Mouse (Mus musculus): ENCODE results near the gene Sox12. TPM values are rescaled to one million over a fixed set of nuclear protein-coding genes. Genes with fewer than 3 reads are reported as not detected.
"Not testable (repeated sequence)": the region's sequence is repeated elsewhere in the genome, so short reads cannot be mapped to it uniquely, and the experiment has no call there.

Sox12 gene
- polyA plus RNA-seq, 1 experiment from 2014 or later = 1.2 TPM

- Histone ChIP-seq H3K4me1 (replicated peaks) (peaks cover 15% of the 10 kb centered on the region), H3K9ac (no peak overlapping the region), H3K27ac (replicated peaks) (no peak overlapping the region), H3K9me3 (replicated peaks) (no peaks in the 10 kb centered on the region), H3K36me3 (replicated peaks) (no peaks in the 10 kb centered on the region), H3K4me3 (replicated peaks) (no peak overlapping the region), H3K27me3 (peaks cover 83% of the 10 kb centered on the region), H3K4me2 (no peak overlapping the region)
- no peak for ATAC-seq (ENCODE audit: insufficient read depth)
- WGBS (ENCODE audit: insufficient replicate concordance) = 51% methylated on average over 9 of the region's 9 CpGs
Measured at GRCm38 (mm10) chr2:152373547-152373946, 24.3 kb downstream of the Sox12 start.

GRCm38 (mm10) chr2:152372661-152373060 is 25.2 kb downstream of the Sox12 start:
- Histone ChIP-seq H3K4me3 (replicated peaks) (no peak overlapping the region), H3K27ac (replicated peaks) (no peak overlapping the region), H3K9ac (no peak overlapping the region), H3K4me1 (replicated peaks) (peaks cover 15% of the 10 kb centered on the region), H3K27me3 (peaks cover 81% of the 10 kb centered on the region), H3K9me3 (replicated peaks) (no peaks in the 10 kb centered on the region), H3K36me3 (replicated peaks) (no peaks in the 10 kb centered on the region), H3K4me2 (no peak overlapping the region)
- ATAC-seq (ENCODE audit: insufficient read depth) = no peak
- 42% methylated on average over 4 of the region's 4 CpGs for WGBS (ENCODE audit: insufficient replicate concordance)

- H3K9me3 ChIP-seq (replicated peaks) = no peaks in the 10 kb centered on the region
Measured at GRCm38 (mm10) chr2:152372104-152372503, 25.8 kb downstream of the Sox12 start.

GRCm38 (mm10) chr2:152368532-152369140 is 29.2 kb downstream of the Sox12 start:
- H3K4me2 ChIP-seq = no peak overlapping the region
- H3K27me3 ChIP-seq = peaks cover 42% of the 10 kb centered on the region; the same call in 1 of the 2 replicates
- H3K27ac ChIP-seq (replicated peaks) = no peak overlapping the region
- no peaks in the 10 kb centered on the region for H3K36me3 ChIP-seq (replicated peaks)
- no peaks in the 10 kb centered on the region for H3K9me3 ChIP-seq (replicated peaks)
- ATAC-seq (ENCODE audit: insufficient read depth) = no peak
- 24% methylated on average over 14 of the region's 14 CpGs for WGBS (ENCODE audit: insufficient replicate concordance)
- peaks cover 11% of the 10 kb centered on the region for H3K4me1 ChIP-seq (replicated peaks)
- H3K9ac ChIP-seq = no peak overlapping the region
- H3K4me3 ChIP-seq (replicated peaks) = no peak overlapping the region

More at GRCm38 (mm10) chr2:152372104-152372503, 25.8 kb downstream of the Sox12 start:
- Histone ChIP-seq H3K9ac (no peak overlapping the region), H3K4me2 (no peak overlapping the region), H3K36me3 (replicated peaks) (no peaks in the 10 kb centered on the region), H3K4me3 (replicated peaks) (no peak overlapping the region), H3K27ac (replicated peaks) (no peak overlapping the region), H3K27me3 (peaks cover 76% of the 10 kb centered on the region), H3K4me1 (replicated peaks) (peaks cover 15% of the 10 kb centered on the region)
- WGBS (ENCODE audit: insufficient replicate concordance) = 54% methylated on average over 7 of the region's 7 CpGs
- ATAC-seq (ENCODE audit: insufficient read depth) = no peak

GRCm38 (mm10) chr2:152367917-152368316 is 29.9 kb downstream of the Sox12 start:
- H3K9ac ChIP-seq = no peak overlapping the region
- no peak overlapping the region for H3K4me2 ChIP-seq
- H3K9me3 ChIP-seq (replicated peaks) = no peaks in the 10 kb centered on the region
- WGBS (ENCODE audit: insufficient replicate concordance) = 63% methylated on average over 5 of the region's 5 CpGs
- no peaks in the 10 kb centered on the region for H3K36me3 ChIP-seq (replicated peaks)
- H3K4me3 ChIP-seq (replicated peaks) = no peak overlapping the region
- no peak overlapping the region for H3K27ac ChIP-seq (replicated peaks)
- peaks cover 35% of the 10 kb centered on the region; the same call in 1 of the 2 replicates for H3K27me3 ChIP-seq
- no peak for ATAC-seq (ENCODE audit: insufficient read depth)
- peaks cover 10% of the 10 kb centered on the region for H3K4me1 ChIP-seq (replicated peaks)

GRCm38 (mm10) chr2:152363245-152364147 is 34.4 kb downstream of the Sox12 start:
- no peaks in the 10 kb centered on the region for H3K9me3 ChIP-seq (replicated peaks)
- peak overlapping the region; percentile 50 for H3K4me2 ChIP-seq
- no peak overlapping the region for H3K4me3 ChIP-seq (replicated peaks)
- peaks cover 6% of the 10 kb centered on the region; the same call in 1 of the 2 replicates for H3K27me3 ChIP-seq
- 7% methylated on average over 17 of the region's 17 CpGs for WGBS (ENCODE audit: insufficient replicate concordance)
- H3K9ac ChIP-seq = no peak overlapping the region
- H3K27ac ChIP-seq (replicated peaks) = 0 out of 2 replicates have a peak overlapping the region, but pooled peaks have one; percentile 9
- peaks cover 10% of the 10 kb centered on the region for H3K4me1 ChIP-seq (replicated peaks)
- peak; percentile 75 for ATAC-seq (ENCODE audit: insufficient read depth)
- H3K36me3 ChIP-seq (replicated peaks) = no peaks in the 10 kb centered on the region

GRCm38 (mm10) chr2:152361193-152361592 is 36.7 kb downstream of the Sox12 start:
- H3K36me3 ChIP-seq (replicated peaks) = no peaks in the 10 kb centered on the region
- WGBS (ENCODE audit: insufficient replicate concordance) = 74% methylated on average over 8 of the region's 8 CpGs

GRCm38 (mm10) chr2:152360271-152360775 is 37.5 kb downstream of the Sox12 start:
- Histone ChIP-seq H3K4me3 (replicated peaks) (no peak overlapping the region), H3K4me2 (no peak overlapping the region), H3K9me3 (replicated peaks) (no peaks in the 10 kb centered on the region), H3K9ac (no peak overlapping the region), H3K4me1 (replicated peaks) (peaks cover 10% of the 10 kb centered on the region), H3K27ac (replicated peaks) (no peak overlapping the region), H3K27me3 (no peaks in the 10 kb centered on the region), H3K36me3 (replicated peaks) (no peaks in the 10 kb centered on the region)
- 17% methylated on average over 7 of the region's 7 CpGs for WGBS (ENCODE audit: insufficient replicate concordance)
- 0 out of 2 replicates have a peak, but pooled peaks have one; percentile 17 for ATAC-seq (ENCODE audit: insufficient read depth)

More at GRCm38 (mm10) chr2:152361193-152361592, 36.7 kb downstream of the Sox12 start:
- H3K27me3 ChIP-seq = no peaks in the 10 kb centered on the region
- H3K4me3 ChIP-seq (replicated peaks) = no peak overlapping the region
- H3K9ac ChIP-seq = no peak overlapping the region
- no peak overlapping the region for H3K27ac ChIP-seq (replicated peaks)
- ATAC-seq (ENCODE audit: insufficient read depth) = no peak
- H3K4me1 ChIP-seq (replicated peaks) = peaks cover 10% of the 10 kb centered on the region
- no peak overlapping the region for H3K4me2 ChIP-seq
- no peaks in the 10 kb centered on the region for H3K9me3 ChIP-seq (replicated peaks)

- Histone ChIP-seq H3K36me3 (replicated peaks) (no peaks in the 10 kb centered on the region), H3K9me3 (replicated peaks) (no peaks in the 10 kb centered on the region), H3K27me3 (no peaks in the 10 kb centered on the region), H3K9ac (no peak overlapping the region), H3K27ac (replicated peaks) (no peak overlapping the region), H3K4me2 (no peak overlapping the region), H3K4me3 (replicated peaks) (no peak overlapping the region), H3K4me1 (replicated peaks) (peaks cover 10% of the 10 kb centered on the region)
- WGBS (ENCODE audit: insufficient replicate concordance) = 33% methylated on average over 5 of the region's 5 CpGs
- no peak for ATAC-seq (ENCODE audit: insufficient read depth)
Measured at GRCm38 (mm10) chr2:152359616-152360015, 38.2 kb downstream of the Sox12 start.

- not testable (repeated sequence) for H3K4me2 ChIP-seq; H3K9ac ChIP-seq; H3K36me3 ChIP-seq (replicated peaks); H3K27me3 ChIP-seq; H3K9me3 ChIP-seq (replicated peaks); H3K4me1 ChIP-seq (replicated peaks); H3K4me3 ChIP-seq (replicated peaks); ATAC-seq (ENCODE audit: insufficient read depth); H3K27ac ChIP-seq (replicated peaks)
- WGBS (ENCODE audit: insufficient replicate concordance) = 68% methylated on average over 5 of the region's 5 CpGs
Measured at GRCm38 (mm10) chr2:152358977-152359376, 38.9 kb downstream of the Sox12 start.

- ATAC-seq (ENCODE audit: insufficient read depth) = no peak
- no peak overlapping the region for H3K9ac ChIP-seq
- H3K9me3 ChIP-seq (replicated peaks) = no peaks in the 10 kb centered on the region
- WGBS (ENCODE audit: insufficient replicate concordance) = 72% methylated on average over 3 of the region's 3 CpGs
- H3K36me3 ChIP-seq (replicated peaks) = no peaks in the 10 kb centered on the region
- H3K4me3 ChIP-seq (replicated peaks) = no peak overlapping the region
- no peak overlapping the region for H3K4me2 ChIP-seq
- peaks cover 4% of the 10 kb centered on the region; the same call in 1 of the 2 replicates for H3K4me1 ChIP-seq (replicated peaks)
- no peak overlapping the region for H3K27ac ChIP-seq (replicated peaks)
- H3K27me3 ChIP-seq = no peaks in the 10 kb centered on the region
Measured at GRCm38 (mm10) chr2:152357254-152357653, 40.6 kb downstream of the Sox12 start.
